Mouse (Mus musculus) thymus, postnatal 25 days (tissue): ENCODE measurements around the gene Xpot.
A peak's percentile ranks its signal among the peaks of the same experiment; 100 is the strongest.

Experiments used
- DNase-seq: peaks from one replicate; pipeline ENCODE4 v3.0.0; 2022

Gene Xpot

DNA sequence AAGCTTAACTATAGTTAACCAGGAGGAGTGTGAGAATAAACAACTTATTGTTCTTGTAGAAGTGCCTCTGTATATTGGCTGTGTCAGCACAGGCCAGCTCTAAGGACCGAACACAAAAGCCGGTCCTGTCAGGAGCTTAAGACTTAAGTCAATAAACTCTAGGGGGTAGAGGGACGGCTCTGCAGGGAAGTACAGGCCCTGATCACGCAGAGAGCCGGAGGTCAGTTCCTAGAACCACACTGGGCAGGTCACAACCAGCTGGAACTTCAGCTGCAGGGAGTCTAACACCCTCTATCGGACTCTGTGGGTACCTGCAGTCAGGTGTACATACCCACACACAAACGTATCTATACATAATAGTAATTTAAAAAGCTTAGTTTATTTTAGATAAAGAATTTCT is 10.2 kb downstream of the Xpot start:
- DNase-seq, result no peak

DNA sequence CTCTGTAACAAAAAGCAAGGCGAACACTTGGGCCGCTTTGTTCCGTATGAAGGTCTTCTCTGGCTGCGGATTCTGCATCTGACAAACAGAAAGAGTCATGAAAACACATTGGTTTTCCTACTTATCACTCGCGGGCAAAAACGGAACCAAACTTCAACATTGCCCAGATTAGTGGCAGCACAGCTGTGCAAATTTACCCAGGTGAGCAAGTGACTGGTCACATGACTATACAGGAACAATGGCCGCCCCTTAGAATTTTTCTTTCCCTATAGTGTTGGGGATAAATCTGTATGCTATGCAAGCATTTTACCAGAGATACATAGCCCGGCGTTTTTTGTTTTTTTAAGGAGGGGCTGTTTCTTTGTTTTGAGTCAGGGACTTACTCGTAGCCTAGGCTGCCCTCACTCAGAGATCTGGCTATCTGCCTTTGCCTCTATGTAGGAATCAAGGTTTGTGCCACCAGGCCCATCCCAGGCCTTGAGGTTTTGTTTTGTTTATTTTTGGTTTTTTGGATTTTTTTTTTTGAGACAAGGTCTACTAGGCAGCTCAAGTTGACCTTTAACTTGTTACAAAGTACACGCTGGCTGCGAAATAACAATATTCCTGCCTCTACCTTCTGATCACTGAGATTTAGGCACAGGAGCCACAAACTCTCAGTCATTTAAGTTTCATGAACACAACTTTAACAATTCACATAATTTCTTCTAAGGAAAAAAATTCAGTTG is 10.8 kb downstream of the Xpot start:
- no peak for DNase-seq

DNA sequence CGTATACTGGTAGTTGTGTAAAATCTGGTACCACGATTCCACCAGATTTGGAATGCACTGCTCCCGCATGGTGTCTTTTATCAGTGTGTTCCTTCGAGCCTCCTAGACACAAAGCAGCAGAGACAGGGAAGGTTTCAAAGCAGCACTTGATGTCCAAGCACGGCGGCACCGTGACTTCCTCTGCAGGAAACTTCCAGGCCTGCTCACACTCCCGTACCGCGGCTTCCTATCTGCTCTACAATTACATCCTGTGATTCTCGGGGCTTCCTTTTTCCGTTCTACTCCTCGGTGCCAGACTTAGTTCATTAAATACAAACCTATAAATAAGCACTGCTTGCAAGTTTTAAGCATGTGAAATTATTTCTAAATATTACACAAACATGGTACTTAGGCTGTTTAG is 12.6 kb downstream of the Xpot start:
- no peak for DNase-seq

DNA sequence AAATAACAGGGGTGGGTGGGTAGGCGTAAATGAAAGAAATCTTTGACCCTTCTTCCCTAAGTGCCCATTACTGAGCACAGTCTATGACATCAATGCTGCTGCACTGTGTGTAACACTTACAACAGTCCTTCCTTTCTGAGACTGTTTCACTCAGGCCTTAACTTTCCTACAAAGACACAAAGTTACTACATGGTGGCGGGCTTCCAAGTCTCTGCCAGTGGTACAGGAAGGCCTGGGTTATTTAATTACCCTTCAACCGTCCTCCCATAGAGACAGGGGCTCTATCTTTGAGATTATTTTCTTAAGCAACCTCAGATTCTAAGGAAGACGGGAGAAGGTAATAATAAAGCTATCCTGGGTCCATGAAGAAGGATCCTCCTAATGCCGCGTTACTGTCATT is 13.7 kb downstream of the Xpot start:
- DNase-seq, result no peak

DNA sequence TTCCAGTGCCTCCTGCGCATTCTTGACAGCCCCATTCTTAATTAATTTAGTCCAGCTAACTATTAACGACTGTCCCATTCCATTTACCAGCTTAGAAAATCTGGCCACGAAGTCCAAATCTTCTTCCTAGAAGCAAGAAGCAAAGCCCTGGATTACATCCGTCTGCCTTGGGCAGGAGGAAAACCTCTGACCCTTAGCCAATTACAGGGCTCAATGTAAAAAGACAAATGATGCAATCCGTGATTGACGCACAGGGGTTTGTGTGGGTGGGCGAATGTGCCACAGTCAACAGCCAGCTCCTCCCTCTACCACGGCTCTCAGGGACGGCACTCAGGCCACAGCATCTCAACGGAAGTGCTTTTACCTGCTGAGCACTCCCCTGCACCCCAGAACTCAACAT is 14.5 kb downstream of the Xpot start:
- no peak for DNase-seq

DNA sequence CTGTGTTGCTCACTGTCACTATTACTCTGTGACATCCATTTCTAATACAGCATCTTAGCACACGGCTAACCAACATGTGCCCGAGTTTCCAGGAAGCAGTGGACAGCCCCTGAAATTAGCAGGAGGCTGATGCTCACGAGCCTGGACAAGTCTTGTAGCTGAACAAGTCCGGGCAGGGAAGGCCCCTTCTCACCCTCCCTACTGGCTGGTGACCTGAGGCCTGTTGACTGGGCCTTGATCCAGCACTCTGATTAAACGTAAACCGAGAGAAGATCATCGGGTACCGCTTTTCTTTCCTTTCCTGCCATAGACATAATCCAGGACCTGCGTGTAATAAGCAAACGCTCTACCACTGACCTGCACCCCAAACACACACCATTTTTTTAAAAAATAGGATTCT is 18.0 kb downstream of the Xpot start:
- no peak for DNase-seq

DNA sequence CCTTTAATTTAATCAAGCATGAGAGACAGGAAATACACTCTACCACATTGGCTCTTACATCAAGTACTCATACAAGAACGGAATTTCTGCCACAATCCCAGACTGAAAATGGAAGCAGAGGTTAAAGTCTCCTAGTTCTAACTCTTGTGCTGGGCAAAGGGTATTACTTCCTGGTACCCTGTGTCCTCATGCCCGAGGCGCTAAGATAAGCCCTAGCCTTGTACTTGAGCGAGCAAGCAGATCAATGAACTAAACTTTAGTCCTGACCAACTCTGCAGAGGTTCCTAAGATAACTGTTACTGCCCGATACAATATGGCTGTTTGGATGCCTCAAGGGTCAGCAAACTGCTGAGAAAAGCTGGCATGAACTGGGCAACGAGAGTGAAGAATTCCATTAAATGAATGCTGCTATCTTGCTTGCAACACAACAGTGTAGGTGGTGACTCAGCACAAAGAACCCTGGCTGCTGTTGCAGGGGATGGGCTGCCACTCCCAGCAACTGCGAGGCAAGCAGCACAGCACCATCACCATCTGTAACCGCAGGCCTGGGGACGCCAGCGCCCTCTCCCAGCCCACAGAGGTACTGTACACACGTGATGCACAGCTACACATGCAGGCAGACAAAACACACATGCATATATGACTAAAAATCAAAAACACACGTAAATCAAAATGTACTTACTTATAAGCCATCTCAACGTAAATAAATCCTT is 21.3 kb downstream of the Xpot start:
- DNase-seq, result no peak

DNA sequence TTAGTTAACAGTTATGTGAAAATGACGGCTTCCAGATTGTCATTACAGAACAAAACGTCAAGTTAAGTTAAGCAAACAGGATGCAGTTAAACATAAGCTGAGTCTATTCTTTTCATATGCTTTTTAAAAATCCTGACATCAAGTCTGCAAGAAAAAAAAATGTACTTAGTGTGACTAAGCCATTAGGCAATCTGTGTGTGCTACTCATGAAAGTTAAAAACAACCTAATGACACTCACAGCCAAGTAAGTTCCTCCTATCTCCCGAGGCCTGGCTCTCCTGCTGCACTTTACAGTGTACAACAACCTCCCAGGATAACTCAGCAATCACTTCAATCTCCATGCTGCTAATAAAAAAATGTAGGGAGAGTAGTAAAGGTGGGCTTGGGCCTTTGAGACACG is 22.6 kb downstream of the Xpot start:
- DNase-seq, result no peak

DNA sequence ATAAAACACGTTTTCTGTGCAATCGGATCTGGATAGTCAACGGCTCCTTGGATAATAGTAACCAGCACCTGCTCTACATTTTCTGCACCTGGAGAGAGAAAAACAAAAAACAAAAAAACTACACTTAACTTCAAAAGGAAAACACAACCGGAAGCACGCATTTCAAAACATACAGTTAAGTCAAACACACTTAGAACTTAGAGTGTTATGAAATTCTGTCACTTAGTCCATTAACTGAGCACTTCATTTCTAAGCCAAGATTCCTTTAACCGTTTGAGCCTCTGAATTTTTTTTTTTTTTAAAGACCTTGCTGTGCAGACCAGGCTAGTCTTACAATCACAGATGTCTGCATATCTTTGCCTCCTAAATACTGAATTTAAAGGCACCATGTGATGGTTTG is 24.9 kb downstream of the Xpot start:
- no peak for DNase-seq

DNA sequence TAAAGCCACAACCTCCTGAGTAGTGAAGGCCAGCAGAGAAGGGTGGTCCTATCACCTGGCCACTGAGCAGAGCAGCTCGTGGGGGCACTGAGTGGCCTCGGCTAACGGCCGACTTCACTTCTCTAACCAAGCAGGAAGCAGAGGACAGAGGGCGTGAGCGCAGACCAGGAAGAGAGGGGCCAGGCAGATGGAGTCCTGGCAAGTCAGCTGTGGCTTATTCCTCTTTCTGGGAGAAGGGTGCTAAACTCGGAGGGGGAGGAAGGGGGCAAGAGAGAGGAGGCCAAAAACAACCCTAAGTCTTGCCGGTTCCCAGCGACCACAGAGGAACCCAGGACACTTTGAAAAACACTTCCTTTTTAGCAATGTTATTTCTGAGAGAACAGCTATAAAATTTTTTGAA is 29.6 kb downstream of the Xpot start:
- no peak for DNase-seq

DNA sequence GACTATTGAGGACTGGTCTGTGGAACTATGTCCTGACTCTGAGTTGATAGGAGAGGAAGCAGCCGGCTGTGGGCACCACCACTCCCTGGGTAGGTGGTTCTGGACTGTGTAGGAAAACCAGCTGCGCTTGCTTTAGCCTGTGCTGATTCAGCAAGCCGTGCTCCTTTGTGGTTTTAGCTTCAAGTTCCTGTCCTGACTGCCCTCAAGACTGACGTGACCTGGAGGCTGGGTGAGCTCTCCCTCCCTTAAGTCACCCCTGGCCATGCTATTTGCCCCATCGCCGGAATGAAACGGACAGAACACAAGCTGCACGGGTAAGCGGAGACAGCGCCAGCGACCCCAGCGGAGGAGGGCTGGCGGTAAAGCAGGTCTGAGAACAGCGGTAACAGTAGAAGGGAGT is 35.0 kb downstream of the Xpot start:
- DNase-seq, result no peak

DNA sequence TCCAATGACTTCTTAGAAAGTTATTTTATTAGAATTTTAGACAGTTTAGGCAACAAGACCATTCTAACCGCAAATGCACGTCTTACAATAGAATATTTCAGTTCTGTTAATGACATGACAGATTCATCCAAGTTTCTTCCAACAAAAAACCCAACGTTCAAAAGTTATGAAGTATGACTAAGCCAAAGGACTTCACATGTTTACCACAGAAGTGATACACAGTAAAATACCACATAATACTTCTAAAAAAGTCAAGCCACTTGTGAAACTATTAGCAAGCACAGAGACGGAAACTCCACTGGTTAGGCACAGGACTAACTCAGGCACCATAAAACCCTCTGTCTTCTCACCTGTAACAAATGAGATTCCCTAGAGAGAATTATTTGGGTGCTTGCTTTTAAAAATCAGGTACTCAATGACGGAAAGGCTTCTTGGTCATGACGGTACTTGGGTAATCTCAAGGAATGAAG is 38.7 kb downstream of the Xpot start:
- no peak for DNase-seq

DNA sequence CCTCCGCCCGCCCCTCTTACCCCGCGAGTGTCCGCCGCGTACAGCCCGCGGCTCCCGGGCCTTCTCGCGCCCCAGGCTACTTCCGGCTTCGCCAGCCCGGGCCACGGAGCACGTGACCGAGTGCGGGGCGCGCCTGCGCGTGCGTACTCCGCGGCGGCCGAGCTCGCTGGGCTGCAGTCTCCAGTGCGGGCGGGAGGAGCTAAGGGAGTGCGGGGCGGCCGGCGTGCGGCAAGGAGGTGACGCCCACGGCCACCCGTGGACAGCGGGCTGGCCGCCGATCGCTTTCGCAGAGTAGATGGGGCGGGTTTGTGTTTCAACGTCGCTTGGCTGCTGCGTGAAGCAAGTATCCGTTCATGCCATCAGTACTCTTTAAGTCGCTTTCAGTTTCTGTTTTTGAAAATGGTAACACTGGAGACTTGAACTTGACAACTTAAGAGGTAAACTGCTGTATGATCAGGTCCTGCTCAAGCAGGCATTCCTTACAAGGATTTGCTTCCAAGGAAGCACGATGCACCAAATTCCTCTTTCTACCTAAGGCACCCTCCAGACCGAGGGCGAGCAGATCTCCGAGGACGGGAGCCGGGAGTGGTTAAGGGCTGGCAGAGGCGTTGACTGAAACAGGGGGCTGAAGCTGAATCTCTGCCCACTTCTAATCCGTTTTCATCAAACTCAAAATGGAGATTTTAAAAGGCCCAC is 39.3 kb downstream of the Xpot start, which contains the start of gene Tbk1:
Tbk1 (minus strand) TSS at position 113 of the 696 bp plus-strand sequence.
- DNase-seq, result peak; percentile 92

DNA sequence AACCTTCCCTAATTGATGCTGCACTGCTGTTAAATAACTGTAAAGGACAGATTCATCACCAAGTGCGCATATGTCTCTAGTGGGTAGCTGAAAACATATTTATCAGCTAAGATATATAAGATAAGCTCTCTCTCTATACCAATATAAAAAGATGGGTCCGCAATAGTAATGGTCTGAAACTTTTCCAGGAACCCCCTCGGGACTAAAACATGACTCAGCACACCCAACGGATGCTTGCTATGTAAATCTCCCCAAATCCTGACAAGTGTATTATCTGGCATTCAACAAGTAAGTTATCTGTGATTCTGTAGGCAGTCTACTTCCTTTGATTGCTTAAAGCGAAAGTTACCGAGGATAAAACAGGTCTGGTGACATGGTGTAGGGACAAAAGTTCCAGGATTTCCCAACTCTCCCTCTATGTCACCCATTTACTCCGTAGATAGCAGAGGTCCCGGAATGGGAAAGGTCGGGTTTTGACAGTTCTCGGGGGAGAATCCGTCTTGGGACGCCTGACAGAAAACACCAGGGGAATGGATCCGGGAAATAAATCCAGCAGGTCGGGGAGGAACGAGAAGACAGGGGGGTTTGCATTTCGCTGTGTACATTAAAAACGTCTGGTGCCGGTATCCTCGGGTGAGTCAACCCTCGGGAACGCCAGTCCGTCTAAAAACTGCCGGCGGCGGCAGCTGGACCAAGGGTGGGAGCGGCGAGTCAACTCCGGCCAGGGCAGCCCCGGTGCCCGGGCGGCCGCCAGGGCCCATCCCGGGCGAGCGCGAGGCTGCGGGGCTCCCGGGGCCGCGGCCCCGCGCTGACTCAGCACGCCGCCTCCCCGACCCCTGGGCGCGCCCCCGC is 40.1 kb downstream of the Xpot start:
- no peak for DNase-seq

DNA sequence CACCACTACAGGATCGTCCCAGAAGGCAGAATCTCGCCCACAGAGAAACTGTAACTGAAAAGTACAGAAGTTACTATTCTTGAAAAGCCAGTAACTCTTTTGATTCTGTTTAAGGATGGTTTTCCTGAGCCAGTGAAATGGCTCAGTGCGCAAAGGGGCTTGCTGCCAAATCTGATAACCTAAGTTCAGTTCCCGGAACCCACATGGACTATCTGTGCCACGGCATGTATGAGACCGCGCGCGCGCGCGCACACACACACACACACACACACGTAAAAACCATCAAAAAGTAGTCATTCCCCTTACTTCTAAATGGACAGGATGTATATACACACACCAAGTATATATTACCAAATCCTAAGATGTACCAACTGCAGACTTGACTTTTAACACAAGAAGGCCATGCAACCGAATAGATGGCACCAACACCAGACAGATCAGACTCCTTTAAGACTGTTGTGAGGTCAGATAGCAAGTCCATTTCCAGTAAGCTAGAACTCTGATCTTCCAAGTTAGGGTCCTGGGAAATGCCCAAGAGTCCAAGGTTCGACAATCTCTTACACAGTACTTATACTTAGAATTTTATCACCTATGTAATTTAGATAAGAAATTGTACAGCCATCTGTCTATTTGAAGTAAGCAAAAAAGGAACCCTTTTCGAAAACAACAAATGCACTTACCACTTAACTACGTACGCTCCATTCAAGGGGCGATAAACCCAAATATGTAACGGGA is 40.9 kb downstream of the Xpot start:
- no peak for DNase-seq

DNA sequence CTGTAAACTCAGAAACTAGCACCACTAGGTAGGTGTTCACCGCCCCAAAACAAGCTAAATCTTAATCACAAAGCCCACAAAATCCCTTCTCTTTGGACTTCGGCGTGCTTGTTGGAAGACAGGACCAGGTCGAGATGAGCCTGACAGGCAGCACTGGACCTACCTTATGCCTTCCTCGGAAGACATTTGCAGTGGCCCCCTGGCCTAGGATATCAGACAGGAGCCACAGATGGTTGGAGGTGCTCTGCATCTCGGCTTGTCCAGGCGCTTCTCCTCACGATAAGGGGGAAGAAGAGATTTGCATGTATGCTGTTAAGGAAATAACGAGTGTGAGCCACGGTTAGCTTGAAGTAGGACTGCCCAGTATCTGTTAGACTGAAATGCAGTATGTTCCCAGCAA is 42.1 kb downstream of the Xpot start:
- no peak for DNase-seq

DNA sequence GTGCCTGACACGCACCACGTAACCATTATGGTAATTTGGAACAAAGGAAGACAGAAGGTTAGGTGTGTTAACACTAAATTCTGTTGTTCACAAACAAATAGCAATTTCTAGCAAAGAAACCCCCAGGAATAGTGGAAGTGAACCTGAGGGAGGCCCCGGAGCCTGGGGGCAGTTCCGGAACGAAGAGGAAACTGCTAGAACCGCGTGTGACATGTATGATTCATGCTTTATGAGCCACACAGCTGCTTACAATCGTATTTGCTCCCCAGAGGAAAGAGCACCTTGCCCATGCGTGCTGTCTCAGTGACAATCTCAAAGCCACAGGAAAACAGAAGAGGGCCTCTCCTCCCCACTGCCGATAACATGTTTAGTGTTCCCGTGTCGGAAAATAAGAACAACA is 43.1 kb downstream of the Xpot start:
- DNase-seq, result no peak

DNA sequence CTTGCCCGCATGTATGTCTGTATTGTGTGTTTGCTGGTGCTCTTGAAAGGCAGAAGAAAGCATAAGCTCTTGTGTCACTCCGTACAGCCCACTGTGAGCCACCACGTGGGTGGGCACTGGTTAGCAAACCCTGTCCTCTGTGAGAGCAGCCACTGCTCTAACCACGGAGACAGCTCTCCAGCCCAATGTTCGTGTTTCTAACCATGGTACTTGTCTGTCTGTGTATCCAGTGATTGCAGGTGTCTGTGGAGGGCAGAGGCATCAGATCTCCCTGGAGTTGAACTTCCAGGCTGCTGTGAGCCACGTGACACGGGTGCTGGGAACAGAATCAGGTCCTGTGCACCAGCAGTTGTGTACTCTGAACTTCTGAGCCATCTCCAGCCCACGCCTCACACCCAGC is 43.8 kb downstream of the Xpot start:
- no peak for DNase-seq

DNA sequence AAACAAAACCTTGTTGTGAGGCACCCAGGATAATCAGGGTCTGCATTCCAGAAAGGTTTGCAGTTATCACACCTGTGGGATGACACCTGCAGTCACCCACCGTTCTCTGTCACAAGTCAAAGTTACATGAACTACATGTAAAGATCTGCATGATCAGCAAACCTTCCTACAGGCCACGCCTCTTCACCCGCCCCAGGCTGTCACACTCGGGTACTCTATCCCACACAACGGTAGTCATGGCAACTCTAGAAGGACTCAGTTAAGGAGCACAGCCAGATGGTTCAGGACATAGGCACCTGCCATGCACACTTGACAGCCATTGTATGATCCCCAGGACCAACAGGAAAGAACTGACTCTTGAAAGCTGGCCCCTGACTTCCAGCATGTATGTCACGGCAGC is 44.7 kb downstream of the Xpot start:
- no peak for DNase-seq

DNA sequence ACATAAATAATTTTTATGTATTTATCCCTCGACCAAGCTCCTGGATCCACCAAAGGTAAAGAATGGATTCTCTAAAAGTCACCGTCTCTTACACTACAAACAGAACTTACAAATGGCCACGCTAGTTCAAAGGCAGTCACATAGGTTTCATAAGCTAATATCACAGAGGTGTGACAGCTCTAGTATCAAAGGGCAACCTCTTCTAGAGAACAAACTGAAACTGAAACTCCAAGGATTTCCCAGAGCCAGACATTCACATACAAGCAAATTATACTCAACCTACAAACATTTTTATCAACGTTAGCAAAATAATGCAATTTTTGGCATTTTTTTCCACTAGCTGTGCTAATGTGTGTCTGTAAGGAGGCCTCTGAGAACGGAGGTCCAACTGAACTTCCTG is 45.8 kb downstream of the Xpot start:
- no peak for DNase-seq

DNA sequence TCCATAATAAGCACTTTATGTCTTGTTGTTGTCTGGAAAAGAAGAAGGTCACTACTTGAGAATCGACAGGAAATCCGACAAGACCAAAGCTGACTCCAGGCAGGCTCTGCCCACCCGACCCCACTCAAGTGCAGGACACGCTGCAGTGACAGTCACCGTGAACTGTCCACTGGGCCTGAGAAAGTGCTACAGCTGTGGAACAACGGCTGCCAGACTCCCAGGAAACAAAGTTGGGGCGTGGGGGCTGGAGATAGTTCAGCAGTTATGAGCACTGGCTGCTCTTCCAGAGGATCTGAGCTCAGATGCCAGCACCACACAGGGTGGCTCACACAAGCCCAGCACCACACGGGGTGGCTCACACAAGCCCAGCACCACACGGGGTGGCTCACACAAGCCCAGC is 49.8 kb downstream of the Xpot start:
- DNase-seq, result no peak

DNA sequence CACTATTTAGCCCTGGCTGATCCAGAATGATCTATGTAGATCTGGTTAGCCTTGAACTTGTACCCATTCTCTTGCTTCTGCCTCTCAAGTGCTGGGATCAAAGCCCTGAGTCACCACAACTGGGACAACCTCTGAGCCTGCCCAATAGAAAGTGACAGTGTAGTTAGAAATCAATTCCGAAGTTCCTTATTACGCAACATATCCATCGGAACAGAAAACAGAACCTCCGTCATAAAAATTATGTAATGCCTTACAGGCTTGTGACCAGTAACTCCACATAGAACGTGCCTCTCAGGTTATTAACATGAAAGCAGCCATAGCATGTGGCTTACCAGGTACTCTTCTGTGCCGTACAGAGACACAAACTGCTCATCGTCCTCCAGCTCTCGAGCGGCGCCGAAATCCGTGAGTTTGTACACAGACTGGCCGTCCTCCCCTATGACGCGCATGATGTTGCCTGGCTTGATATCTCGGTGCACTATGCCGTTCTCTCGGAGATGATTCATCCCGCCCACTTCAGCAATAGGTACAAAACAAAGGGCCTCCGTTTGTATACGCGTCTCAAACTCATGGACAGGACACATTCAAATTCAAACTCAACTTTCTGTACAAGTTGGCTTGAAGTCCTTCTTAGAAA is 54.5 kb downstream of the Xpot start:
- no peak for DNase-seq
